Mouse (Mus musculus): ENCODE measurements around the gene Slc38a4.

Gene Slc38a4

GRCm38 (mm10) chr15:96966326-96966725 lies 89.4 kb downstream of the Slc38a4 start:
- DNase-seq (ENCODE audit: low read depth) = no peak

DNA sequence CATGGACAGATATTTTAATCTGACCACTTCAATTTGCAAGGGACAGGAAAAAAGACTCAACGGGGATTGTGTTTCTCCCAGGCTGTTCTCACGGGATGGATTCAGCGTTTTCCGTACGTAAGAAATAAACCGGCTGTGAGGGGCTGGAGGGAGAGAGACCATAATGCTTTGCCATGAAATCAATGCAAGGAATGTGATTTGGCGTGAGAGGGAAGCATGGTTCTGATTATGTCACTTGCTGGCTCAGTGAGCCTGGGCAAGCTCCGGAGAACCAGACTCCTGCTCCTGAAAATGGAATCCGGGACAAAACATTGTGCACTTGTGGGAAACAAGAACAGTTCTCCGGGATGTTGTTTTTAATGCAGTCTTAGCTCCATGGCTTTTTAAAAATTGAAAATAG lies 92.0 kb downstream of the Slc38a4 start:
- DNase-seq (ENCODE audit: low read depth) = no peak

- DNase-seq (ENCODE audit: low read depth) = no peak
Observed at GRCm38 (mm10) chr15:96963318-96963717, 92.4 kb downstream of the Slc38a4 start.

DNA sequence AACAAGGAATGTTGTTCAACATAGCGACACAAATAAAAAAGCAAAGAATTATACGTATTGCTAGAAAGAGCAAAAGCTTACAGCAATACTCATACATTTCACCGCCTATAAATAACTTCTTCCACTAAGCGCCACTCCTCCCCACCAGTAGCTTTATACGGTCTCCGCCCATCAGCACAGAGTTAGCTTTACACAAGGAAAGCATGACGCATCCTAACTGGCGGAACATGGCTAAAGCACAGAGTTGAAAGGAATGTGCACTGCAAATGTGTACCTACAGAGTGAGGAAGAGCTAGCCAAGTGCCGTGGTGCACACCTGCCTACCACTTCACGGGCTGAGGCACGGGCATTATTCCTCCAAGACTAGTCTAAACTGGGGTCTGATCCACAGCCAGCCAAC lies 95.4 kb downstream of the Slc38a4 start:
- no peak for DNase-seq (ENCODE audit: low read depth)

DNA sequence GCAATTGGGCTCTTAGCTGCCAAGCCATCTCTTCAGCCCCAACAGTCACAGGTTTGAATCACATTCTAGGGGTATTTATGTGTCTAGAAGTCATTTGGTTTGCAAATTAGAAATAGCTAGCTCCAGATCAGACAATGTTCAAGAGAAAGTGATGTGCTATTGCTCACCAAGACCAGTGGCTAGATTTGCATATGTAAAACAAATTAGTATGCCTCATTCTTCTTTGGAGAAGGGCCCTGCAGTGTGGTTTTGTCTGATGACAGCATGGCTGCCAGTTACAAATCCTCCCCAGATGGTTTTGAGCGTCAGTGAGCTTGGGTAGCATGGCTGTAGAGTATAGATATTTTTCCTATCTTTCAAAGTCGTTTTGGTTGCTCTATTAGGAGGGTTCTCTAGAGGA lies 96.5 kb downstream of the Slc38a4 start:
- DNase-seq (ENCODE audit: low read depth) = no peak

- DNase-seq (ENCODE audit: low read depth) = no peak
Observed at GRCm38 (mm10) chr15:96956699-96957098, 99.1 kb downstream of the Slc38a4 start.

DNA sequence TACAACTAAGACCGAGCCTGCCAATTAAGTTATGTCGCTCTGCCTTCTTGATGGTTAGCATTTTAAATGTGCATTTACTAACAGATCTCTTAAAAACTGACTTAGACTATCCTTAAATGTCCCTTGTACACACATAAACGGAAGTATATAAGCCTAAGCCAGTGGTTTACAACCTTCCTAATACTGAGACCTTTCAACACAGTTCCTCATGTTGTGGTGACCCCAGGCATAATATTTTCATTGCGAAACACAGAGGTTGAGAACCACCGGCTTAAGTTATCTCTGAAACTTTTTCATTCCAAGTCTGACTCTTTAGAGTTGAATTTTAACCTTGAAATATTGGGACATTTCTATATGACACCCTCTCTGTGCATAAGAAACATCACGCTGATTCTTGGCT lies 101.4 kb downstream of the Slc38a4 start:
- no peak for DNase-seq (ENCODE audit: low read depth)

DNA sequence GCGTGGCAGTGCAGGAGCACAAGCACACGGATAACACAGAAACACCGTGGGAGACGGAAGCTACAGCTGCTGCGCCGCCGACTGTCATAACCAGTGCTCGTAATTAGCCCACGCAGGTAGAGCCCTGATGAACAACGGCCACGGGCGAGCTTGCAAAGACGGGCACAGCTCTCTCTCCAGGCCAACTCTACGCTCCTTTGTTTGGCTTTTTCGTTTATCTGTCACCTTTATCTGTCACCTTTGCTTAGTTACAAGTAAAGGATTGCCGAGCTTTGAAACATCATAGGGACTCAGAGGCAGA lies 101.9 kb downstream of the Slc38a4 start:
- DNase-seq (ENCODE audit: low read depth) = no peak

DNA sequence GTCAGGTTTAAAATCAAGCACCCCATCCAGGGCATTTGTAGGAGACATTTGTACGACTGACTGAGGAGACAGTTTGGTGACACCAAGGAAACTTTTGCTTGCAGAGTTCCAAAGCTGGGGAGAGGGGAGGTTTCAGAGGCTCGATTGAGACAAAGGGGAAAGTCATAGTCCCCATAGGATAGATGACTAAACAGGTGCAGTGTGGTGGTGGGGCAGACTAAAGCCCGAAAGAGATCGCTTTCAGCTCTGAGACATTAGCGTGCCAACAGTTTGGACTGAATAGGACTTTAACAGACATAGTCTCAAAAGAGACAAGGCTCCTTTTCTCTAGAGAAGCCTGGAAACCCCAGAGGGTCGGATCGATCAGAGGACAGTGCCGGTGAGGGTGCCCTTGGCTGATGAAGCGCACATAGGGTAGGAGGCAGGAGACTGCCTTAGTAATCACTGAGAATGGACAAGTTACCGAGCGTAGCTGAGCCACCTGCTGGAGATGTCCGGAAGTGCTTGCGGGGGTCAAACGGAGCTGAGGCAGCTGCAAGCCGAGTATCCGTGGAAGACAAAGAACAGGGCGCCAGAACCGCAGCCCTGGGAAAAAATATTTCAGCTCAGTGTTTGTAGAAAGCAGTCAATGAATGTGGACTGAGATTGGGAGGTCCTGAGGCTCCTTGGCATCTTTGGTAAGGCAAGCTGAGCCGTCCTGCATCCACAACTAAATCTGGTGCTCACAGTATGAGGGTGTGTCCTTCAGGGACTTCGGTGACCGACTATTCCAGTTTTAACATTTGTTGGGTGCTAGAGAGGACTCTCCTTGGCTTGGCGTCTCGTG lies 102.4 kb downstream of the Slc38a4 start:
- no peak for DNase-seq (ENCODE audit: low read depth)

DNA sequence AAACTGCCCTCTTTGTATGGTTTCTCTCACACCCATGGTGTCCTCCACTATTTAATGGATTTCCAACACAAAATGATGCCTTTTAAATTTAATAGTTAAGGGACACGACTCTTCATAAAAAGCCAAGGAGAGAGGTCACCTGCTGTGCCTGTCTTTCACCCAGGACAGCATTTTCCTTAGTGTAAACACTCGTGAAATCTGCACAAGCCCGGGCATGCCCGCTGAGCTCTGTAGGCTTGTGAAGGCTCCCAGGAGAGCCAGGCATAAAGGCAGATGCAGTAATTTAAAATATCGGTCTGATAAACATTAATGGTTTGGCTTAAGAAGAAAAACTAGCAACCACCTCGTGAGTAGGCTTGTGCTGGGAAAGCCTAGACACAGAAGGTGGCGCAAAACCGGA lies 103.3 kb downstream of the Slc38a4 start:
- DNase-seq (ENCODE audit: low read depth) = no peak

DNA sequence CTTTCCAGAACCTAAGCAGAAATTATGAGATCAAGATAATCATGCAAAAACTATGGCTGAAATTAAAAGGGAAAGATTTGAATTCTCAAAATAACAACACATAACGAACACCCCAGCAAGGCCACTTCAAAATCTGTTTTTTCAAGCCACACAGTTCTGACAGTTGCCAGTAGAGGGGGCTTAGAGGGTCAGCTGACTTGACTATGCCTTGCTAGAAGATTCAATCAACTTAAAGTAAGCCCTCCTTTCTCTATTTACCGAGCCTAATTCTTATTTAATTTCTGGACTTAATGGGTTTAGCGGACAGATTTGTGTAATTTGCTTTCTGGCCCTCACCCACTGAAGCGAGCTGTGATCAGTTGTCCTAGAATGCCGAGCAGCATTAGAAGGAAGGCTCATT lies 104.0 kb downstream of the Slc38a4 start:
- no peak for DNase-seq (ENCODE audit: low read depth)

GRCm38 (mm10) chr15:96948471-96948870 lies 107.3 kb downstream of the Slc38a4 start:
- no peak for DNase-seq (ENCODE audit: low read depth)

Data from fibroblast of lung, adult 2 months (primary cell).